Mouse (Mus musculus) liver, postnatal 0 days (tissue): ENCODE data around the gene Luzp1. TPM values are rescaled to one million over a fixed set of nuclear protein-coding genes. Genes with fewer than 3 reads are reported as not detected.

Experiments
- ATAC-seq: fragments of 200-750 bp; cut with Nextera tagmentation; 2 replicates; pipeline ENCODE4 v1.8.0; 2017; ENCODE audit warnings: mild to moderate bottlenecking, moderate library complexity
- DNase-seq: peaks from one replicate; pipeline ENCODE4 v3.0.0-alpha.2; 2016
- H3K27ac ChIP-seq: fragments of 300-500 bp; sonication (generic); 2 replicates; pipeline ENCODE4 v1.5.1; 2014; ENCODE audit warnings: antibody characterized with exemption, moderate library complexity, mild to moderate bottlenecking, low read depth
- H3K27me3 ChIP-seq: fragments of 300-500 bp; sonication (generic); 2 replicates; pipeline ENCODE4 v1.6.1; 2014; ENCODE audit warnings: low read length, control low read depth, mixed read lengths; ENCODE audit not compliant: insufficient read depth
- H3K36me3 ChIP-seq: fragments of 300-500 bp; sonication (generic); replicated peaks from 2 replicates; pipeline ENCODE4 v1.6.1; 2014; ENCODE audit warnings: mild to moderate bottlenecking, control low read depth, low read length, moderate library complexity, mixed read lengths; ENCODE audit not compliant: insufficient read depth
- H3K4me1 ChIP-seq: fragments of 300-500 bp; sonication (generic); 2 replicates; pipeline ENCODE4 v1.6.1; 2014; ENCODE audit warnings: antibody characterized with exemption, mild to moderate bottlenecking, control low read depth; ENCODE audit not compliant: insufficient read depth
- H3K4me2 ChIP-seq: fragments of 300-500 bp; sonication (generic); 2 replicates; pipeline ENCODE4 v1.6.1; 2014; ENCODE audit warnings: low read depth, mild to moderate bottlenecking, low read length, moderate library complexity, mixed read lengths
- H3K4me3 ChIP-seq: fragments of 300-500 bp; sonication (generic); 2 replicates; pipeline ENCODE4 v1.5.1; 2014; ENCODE audit warnings: low read depth, low read length
- H3K9ac ChIP-seq: fragments of 300-500 bp; sonication (generic); replicated peaks from 2 replicates; pipeline ENCODE4 v1.6.1; 2014; ENCODE audit warnings: mild to moderate bottlenecking, moderate library complexity
- H3K9me3 ChIP-seq: fragments of 300-500 bp; sonication (generic); 2 replicates; pipeline ENCODE4 v1.6.1; 2016; ENCODE audit warnings: mild to moderate bottlenecking, control low read depth, low read length, mixed read lengths
- CTCF ChIP-seq: sonication (generic); IDR thresholded peaks from 2 replicates; pipeline ENCODE4 v1.5.1; 2016; ENCODE audit warnings: antibody characterized with exemption, low read depth
- EP300 ChIP-seq: IDR thresholded peaks from 2 replicates; pipeline ENCODE4 v1.6.1; 2016; ENCODE audit warnings: antibody characterized with exemption, low read depth, mild to moderate bottlenecking
- WGBS: fragments of 180-500 bp; shearing (Covaris S2); extraction: QIAGEN DNeasy Blood & Tissue Kit; methylation state at CpG from one replicate; pipeline ENCODE4 v1.1.7; 2014; ENCODE audit not compliant: insufficient replicate concordance; 5-methylcytosine and 5-hydroxymethylcytosine counted together
- polyA plus RNA-seq: library from polyadenylated mRNA; unstranded; fragments of >200 nt; fragmentation: Nextera tagmentation; extraction: Ambion mirVana; gene quantifications from 2 replicates; pipeline ENCODE4 v1.2.1, GENCODE M21; 2015

The Luzp1 gene
- polyA plus RNA-seq, 1 experiment from 2014 or later, result 18.1 TPM

DNA sequence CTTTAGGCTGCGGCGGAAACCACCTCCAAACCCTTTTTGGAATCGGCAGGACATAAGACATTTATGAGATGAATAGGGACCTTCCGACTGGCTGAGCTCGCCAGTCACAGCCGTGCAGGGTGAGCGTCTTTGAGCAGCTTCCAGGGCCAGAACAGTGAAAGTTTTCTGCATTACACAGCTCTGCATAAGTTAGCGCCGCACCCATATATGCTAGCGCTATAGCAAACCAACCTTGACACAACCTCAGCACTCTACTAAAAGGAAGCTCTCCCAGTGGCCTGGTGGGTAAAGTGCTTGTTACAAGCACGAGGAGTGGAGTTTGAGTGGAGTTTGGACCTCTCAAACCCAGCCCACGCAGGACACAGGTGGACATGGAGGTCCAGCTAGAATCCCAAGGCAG, 10.4 kb upstream of the Luzp1 start:
- Histone ChIP-seq H3K36me3 (no peaks in the 10 kb centered on the region), H3K27me3 (peaks cover 5% of the 10 kb centered on the region), H3K9me3 (no peaks in the 10 kb centered on the region), H3K4me2 (no peak overlapping the region), H3K27ac (no peak overlapping the region), H3K9ac (no peak overlapping the region), H3K4me3 (no peak overlapping the region), H3K4me1 (0 out of 2 replicates have a peak, but pooled peaks cover 6% of the 10 kb centered on the region)
- ATAC-seq (no peak), DNase-seq (no peak)
- TF ChIP-seq EP300 (no peak), CTCF (no peak)
- WGBS, result 79% methylated on average over 12 of the region's 12 CpGs

DNA sequence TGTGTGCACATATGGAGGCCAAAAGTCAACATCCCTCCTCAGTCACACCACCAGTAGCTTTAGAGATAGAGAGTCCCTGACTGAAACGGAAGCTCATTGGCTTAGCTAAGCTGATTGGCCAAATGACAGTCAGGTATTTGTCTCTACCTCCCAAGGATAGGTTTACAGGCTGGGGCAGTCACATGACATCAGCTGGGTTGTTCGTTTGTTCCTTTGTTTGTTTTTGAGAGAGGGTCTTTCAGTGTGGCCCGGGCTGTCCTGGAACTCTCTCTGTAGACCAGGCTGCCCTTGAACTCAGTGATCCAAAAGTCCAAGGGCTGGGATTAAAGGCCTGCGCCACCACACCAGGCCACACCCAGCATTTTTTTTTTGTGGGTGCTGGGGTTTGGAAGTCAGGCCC, 8.4 kb upstream of the Luzp1 start:
- H3K4me2 ChIP-seq, result no peak overlapping the region
- 58% methylated on average over 4 of the region's 4 CpGs for WGBS
- no peaks in the 10 kb centered on the region for H3K36me3 ChIP-seq
- TF ChIP-seq CTCF (no peak), EP300 (no peak)
- ATAC-seq, result no peak
- no peak overlapping the region for H3K27ac ChIP-seq
- H3K4me1 ChIP-seq, result 0 out of 2 replicates have a peak, but pooled peaks cover 6% of the 10 kb centered on the region
- DNase-seq, result no peak
- no peak overlapping the region for H3K4me3 ChIP-seq
- no peaks in the 10 kb centered on the region for H3K9me3 ChIP-seq
- H3K9ac ChIP-seq, result no peak overlapping the region
- H3K27me3 ChIP-seq, result peaks cover 5% of the 10 kb centered on the region

DNA sequence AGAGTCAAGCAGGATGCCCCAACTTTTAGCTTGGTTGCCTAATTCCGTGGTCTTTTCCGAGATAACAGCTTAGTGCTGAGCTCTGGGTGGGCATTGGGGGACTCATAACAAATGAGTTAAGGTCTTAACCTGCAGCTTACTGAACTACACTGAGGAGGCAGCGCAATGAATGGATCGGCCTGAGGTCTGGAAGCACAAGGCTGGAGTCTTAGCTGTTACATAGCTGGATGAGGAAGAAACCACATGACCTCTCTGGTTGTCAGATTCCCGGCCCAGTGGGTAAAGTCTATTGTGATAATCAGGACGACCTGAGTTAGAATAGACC, 7.8 kb upstream of the Luzp1 start:
- H3K4me2 ChIP-seq, result peak overlapping the region; percentile 90
- peaks cover 5% of the 10 kb centered on the region for H3K27me3 ChIP-seq
- H3K27ac ChIP-seq, result peak overlapping the region; percentile 75; the same call in 1 of the 2 replicates
- DNase-seq (no peak), ATAC-seq (no peak)
- 34% methylated on average over 6 of the region's 6 CpGs for WGBS
- H3K4me3 ChIP-seq, result peak overlapping the region; percentile 62
- 0 out of 2 replicates have a peak, but pooled peaks cover 6% of the 10 kb centered on the region for H3K4me1 ChIP-seq
- TF ChIP-seq EP300 (no peak), CTCF (no peak)
- H3K36me3 ChIP-seq, result no peaks in the 10 kb centered on the region
- no peaks in the 10 kb centered on the region for H3K9me3 ChIP-seq
- H3K9ac ChIP-seq, result no peak overlapping the region

DNA sequence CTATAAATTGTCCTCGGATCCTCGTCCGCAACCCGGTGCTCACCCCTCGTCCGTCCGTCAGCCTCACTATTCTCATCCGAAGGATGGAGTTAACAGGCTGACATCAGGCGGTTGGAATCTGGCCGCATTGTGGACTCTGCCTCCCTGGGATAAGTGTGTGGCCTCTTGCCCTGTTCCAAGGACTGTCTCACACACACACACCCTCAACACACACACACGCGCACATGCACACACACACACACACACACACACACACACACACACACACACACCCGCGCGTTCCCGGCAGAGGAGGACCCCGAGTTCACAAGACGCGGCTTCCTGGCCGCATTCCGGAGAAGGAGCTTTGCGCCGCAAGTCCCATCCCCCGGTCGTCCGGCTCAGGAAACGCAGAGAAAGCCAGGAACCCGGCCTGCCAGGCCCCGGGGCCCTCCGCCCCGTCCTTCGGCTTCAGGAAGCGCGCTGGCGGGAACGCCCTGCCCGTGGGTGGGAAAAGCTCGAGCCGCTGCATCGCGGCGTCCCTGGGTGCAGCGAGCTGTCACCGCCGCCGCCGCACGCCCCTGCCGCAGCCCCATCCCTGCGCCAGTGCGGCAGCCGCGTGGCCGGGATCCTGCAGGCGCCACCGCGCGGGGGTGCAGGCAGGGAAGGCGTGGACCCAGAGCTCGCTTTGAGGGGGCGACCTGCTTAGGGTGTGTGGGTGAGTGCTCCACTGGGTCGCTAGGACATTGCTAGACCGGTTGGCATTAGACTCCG, 7.3 kb upstream of the Luzp1 start, which contains the start of gene 6030445D17Rik:
Gene 6030445D17Rik (plus strand): TSS at position 165 of the 753 bp plus-strand sequence.
- Histone ChIP-seq H3K4me2 (peak within 1 kb of the TSS; percentile 90), H3K4me1 (0 out of 2 replicates have a peak, but pooled peaks cover 6% of the 10 kb centered on the region), H3K4me3 (peak within 1 kb of the TSS; percentile 62), H3K27ac (peak within 1 kb of the TSS; percentile 75), H3K9ac (peak within 1 kb of the TSS; percentile 67), H3K9me3 (no peaks in the 10 kb centered on the region), H3K36me3 (no peaks in the 10 kb centered on the region), H3K27me3 (peaks cover 5% of the 10 kb centered on the region)
- WGBS, result 4% methylated on average over 55 of the region's 64 CpGs
- TF ChIP-seq EP300, result no peak
- ATAC-seq (peak; percentile 77), DNase-seq (peak; percentile 67)

DNA sequence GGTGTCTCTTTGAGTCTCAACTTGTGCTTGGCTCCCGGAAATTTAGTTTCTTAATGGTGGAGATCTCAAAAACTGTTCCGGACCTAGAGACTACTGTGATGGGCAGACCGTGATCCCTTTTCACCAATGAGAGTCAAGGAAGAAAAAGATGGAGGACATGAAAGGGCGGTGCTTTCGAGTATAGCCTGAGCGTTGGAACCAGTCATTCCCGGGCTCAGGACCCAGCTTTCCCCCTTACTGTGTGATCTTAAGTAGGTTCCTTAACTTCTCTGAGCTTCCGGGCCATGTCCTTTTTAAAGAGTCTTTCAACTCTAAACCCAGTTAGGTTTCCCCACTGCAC, 6.8 kb upstream of the Luzp1 start:
- peak overlapping the region; percentile 90 for H3K4me2 ChIP-seq
- no peak for DNase-seq
- no peaks in the 10 kb centered on the region for H3K9me3 ChIP-seq
- H3K36me3 ChIP-seq, result no peaks in the 10 kb centered on the region
- peak overlapping the region; percentile 67; the same call in 1 of the 2 replicates for H3K9ac ChIP-seq
- WGBS, result 3% methylated on average over 8 of the region's 8 CpGs
- H3K4me3 ChIP-seq, result peak overlapping the region; percentile 62
- peak overlapping the region; percentile 75 for H3K27ac ChIP-seq
- 0 out of 2 replicates have a peak, but pooled peaks cover 6% of the 10 kb centered on the region for H3K4me1 ChIP-seq
- TF ChIP-seq EP300 (no peak), CTCF (no peak)
- H3K27me3 ChIP-seq, result peaks cover 5% of the 10 kb centered on the region
- peak; percentile 58 for ATAC-seq

DNA sequence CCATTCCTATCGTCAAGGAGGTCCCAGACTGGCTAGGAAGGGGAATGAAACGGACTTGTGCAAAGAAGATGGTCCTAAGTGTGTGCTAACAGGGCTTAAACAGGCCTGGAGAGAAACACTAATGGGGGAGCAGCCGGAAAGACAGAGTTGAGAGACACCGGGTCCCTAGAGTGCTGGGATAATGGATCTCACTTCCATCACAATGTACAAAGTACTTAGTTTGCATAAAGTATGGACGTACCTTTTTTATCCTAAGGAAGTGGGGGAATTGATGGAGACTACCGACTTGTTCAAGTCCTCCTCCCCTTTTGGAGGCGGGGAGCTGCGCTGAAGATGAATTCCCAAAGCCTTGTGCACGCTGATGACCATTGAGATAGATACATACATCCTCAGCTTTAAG, 6.1 kb upstream of the Luzp1 start:
- no peak overlapping the region for H3K9ac ChIP-seq
- peak overlapping the region; percentile 90 for H3K4me2 ChIP-seq
- 39% methylated on average over 9 of the region's 9 CpGs for WGBS
- H3K36me3 ChIP-seq, result no peaks in the 10 kb centered on the region
- H3K27me3 ChIP-seq, result peaks cover 5% of the 10 kb centered on the region
- TF ChIP-seq EP300 (no peak), CTCF (no peak)
- DNase-seq (no peak), ATAC-seq (no peak)
- H3K4me1 ChIP-seq, result 0 out of 2 replicates have a peak, but pooled peaks cover 6% of the 10 kb centered on the region
- H3K9me3 ChIP-seq, result no peaks in the 10 kb centered on the region
- H3K27ac ChIP-seq, result no peak overlapping the region
- peak overlapping the region; percentile 62; the same call in 1 of the 2 replicates for H3K4me3 ChIP-seq

DNA sequence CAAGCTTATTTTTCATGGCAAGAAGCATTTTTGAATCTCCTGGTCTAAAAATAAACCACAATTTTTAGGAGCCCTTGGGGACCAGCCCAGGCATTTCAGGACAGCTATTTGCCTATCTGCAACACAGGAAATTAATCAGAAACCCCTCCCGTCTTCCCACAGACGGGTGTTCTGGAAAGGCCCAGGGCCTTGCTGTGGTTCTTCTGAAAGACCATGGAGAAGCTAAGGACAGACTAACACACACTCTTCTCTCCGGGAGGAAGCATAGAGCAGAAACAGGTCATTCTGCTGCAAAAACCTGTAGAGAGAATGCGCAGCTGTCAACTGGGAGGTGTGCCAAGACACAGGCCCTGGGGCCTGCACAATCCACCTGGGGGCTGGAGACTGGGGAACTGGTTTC, 3.3 kb upstream of the Luzp1 start:
- no peaks in the 10 kb centered on the region for H3K36me3 ChIP-seq
- no peak for DNase-seq
- no peak overlapping the region for H3K9ac ChIP-seq
- H3K27me3 ChIP-seq, result peaks cover 16% of the 10 kb centered on the region
- no peak overlapping the region for H3K4me2 ChIP-seq
- WGBS, result 52% methylated on average over 4 of the region's 4 CpGs
- no peak for ATAC-seq
- no peak overlapping the region for H3K4me3 ChIP-seq
- H3K9me3 ChIP-seq, result no peaks in the 10 kb centered on the region
- H3K4me1 ChIP-seq, result peaks cover 15% of the 10 kb centered on the region
- TF ChIP-seq EP300 (no peak), CTCF (no peak)
- H3K27ac ChIP-seq, result 0 out of 2 replicates have a peak overlapping the region, but pooled peaks have one; percentile 2
